Mouse (Mus musculus): ENCODE data around the gene Exoc5. TPM values are rescaled to one million over a fixed set of nuclear protein-coding genes. Genes with fewer than 3 reads are reported as not detected.
A peak's percentile ranks its signal among the peaks of the same experiment; 100 is the strongest.

Gene Exoc5
- total RNA-seq, 1 experiment from 2014 or later = 36.4 TPM

DNA sequence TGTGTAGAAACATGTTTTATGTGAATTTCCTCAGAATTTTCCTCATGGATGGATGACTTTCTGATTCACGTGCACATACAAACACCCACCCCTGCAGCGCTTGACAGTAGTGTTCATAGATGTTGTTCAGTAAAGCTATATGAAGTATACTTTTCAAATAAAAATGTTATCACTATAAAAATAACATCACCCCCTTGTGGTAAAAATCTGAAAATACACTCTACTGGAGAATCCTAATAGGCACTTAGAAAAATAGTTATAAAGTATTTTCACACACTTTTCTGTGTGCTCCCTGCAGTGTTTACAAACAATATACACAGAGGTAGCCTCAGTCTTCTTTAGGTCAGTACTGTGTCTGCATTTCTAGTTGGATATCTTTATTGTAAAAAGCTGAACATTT lies 58.5 kb downstream of the Exoc5 start:
- DNase-seq = no peak

DNA sequence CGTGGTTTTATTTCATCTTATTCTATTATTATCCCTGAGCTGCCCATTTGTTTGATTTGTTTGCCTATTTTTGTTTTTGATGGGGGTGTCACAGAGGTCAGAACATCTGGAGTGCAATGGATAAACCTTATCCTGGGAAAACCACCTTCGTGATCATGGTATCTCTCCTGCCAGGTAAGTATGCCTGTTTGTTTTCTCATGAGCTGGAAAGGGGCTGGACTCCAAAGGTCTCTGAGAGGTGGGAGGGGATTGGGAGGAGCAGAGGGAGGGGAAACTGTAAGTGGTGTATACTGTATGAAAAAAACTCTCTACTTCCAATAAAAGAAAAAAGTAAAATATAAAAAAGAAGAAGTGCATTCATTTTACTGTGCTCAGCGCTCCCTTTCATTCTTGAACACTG lies 64.8 kb downstream of the Exoc5 start:
- DNase-seq = no peak

DNA sequence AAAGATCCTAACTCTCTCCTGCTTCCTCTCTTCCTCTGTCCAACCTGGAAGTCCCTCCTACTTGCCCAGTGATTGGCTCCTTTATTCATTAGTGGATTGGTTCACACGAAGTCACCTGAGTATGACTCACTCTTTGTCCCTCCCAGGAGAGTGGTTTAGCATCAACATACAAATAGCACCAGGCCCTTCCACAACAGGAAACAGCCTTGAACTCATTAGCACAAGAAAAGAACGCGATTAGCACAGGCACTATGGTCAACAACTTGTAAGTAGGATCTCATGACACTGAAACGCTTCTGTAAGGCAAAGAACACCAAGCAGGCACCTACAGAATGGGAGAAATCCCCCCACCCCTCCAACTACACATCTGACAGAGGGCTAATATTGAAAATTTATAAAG lies 67.7 kb downstream of the Exoc5 start:
- DNase-seq = no peak

DNA sequence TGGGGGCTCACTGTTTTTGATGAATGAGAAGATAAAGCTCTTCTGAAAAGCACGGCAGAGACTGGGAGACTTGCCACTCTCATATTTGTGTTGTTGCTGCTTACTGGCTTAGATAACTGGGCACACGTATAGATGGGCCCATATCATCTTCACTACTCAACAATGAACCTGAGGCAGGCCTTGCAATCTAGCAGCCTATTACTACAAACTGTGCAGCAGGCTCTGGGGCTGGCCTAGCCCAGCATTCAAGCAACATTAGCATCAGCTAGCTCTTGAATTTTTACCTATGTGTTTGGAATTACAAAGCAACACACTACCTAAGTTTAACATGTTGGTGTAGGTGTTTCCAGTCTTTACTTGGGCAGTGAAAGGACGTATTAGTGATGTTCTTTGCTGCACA lies 72.6 kb downstream of the Exoc5 start:
- DNase-seq = no peak

DNA sequence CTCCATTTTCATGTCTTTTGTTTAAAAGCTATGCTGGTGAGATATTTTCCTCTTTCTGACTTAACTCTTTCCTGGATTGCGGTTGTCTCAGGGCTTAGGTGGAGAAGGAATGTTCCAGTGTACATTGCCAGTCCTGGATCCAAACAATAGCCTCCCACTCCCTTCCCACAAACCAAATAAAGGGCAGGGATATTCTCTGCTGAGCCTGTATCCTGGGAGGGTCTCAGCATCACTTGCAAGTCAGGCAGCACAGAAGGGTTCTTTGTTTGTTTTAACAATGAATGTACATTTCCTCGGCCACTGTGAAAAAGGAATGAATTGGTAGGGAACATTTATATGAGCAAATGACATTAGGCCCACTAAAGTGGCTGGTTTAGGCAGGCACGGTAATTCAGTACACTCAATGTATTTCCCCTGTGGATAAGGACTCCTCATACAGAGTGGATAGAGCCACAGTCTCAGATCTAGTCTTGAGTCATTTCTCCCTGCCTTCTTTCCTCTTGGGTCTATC lies 74.3 kb downstream of the Exoc5 start:
- no peak for DNase-seq

DNA sequence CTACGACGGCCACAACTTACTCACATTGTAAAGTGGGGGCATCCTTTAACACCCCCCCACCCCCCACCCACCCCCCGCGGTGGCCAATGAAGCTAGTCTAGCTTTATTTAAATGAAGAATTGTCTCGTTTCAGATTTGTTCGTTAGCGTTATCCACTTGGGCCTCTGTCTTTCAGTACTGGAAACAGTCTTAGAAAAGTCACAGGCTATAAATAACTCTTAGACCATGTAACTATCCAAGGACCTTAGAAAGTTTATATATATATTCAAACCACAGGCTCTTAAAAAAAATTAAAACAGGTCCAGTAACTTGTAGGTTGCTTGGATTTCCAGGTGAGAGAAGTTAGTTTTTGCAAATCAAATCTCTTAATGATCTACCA lies 75.3 kb downstream of the Exoc5 start:
- no peak for DNase-seq

DNA sequence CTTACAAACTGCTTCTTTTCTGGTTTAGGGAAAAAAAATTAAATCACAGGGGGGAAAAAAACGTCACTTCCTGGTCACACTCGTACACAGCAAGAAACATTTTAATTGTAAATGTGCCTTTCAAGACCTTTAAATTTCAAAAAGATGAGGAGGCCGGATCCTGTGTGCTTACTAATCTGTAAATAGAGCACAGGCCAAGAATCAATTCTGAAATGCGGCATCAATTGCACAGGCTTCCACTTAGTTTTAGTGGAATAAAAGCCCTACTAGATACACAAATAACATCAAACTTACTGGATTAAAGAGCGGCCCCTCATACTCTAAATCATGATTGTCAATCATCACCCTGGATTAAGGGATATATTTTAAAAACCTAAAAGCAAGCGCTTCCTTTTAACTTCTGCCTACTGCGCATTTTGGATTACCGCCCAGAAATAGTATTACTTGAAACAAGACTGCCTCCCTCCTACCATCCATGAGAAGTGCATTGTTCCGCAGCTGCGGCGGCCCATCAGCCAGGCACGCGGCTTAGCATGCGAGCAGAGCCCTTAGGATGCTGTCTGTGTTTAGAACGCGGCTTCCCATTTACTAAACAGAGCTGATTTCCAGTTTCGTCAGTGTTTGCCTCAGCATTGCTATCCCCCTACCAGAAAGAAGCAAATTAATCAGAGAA lies 75.8 kb downstream of the Exoc5 start:
- peak; percentile 33 for DNase-seq

DNA sequence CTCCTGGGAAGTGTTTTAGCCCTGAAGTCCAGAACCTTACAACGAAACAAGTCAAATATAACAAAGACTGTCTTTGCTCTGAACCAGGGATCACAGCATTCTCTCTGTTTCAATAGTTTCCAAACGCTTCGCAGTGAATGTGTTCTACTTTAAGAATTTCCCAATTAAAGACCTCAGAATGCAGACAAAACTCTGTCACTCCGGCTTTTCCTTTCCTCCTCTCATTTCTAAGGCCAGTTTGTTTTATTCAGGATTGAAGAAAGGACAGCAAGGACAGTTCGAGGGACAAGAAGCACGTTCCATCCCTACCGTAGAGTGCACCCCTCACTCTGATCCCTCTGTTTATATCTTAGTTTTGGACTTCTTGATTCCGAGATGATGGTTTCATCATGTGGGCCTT lies 76.6 kb downstream of the Exoc5 start:
- no peak for DNase-seq

DNA sequence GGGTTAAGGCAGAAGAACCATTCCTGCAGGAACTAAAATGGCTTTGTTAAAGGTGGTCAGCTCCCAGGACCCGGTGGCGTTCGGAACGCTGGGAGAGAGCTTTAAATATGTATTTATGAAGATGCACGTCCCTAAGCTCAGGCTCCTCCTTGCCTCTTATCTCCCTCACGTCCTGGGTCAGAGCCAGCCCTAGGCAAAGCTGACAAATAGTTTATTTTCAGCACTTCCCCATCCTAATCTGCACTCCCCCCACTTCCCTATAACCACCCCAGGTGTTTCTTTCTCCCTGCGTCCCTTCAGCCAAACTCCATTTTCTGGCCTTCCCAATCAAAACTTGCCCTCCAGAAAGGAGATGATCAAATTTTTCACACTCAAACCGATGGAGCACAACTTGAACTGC lies 80.2 kb downstream of the Exoc5 start:
- DNase-seq = no peak

DNA sequence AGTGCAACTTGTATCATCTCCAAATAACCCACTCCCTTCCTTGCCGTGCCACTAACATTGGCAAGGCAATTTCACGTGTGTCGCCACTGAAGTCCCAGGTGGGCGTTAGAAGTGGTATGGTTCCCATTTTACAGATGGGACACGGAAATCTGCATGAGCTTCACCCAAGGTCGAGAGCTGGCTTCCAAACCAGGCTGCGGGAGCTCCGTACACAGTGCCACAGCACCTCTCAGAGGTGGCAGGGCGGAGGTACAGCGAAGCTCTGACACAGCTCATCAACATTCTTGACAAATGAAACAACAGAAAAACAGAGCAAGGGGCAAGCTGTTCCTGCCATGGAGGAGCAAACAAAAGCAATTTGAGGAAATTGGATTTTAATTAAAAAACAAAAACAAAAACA lies 80.8 kb downstream of the Exoc5 start:
- peak; percentile 12 for DNase-seq

DNA sequence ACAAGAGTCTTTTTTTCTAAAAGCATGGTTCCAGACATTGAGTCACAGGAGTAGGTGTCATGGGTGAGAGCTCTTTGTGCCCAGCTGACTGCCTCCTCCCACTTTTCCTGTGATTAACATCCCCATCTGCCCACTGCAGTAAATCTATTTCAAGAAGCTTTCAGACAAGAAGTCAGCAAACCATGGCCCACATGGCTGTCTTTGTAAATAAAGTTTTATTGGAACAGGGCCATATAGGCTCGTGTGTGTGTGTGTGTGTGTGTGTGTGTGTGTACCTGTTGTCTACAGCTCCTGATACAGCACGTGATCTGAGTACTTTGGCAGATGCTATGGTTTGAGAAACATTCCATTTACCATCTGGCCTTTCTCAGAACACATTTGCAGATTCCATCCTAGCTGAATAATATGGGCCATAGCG lies 87.5 kb downstream of the Exoc5 start:
- no peak for DNase-seq

DNA sequence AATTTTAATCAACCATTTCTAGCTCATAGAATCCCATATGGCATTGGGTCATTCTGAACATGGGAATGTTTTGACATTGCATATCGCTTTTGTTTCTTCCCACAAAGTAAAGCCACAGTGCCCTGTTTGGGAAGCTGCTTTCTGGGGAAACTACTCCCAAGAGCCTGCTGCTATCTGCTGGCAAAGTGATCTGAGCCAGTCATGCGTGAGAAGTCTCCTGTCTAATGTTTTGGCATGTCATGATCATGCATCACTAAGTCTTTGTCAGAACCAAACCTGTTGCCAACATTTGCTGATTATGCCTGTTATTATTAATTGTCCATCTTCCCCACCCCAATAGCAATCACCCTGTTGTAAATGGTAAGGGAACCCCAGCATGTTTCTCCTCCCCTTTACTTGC lies 94.9 kb downstream of the Exoc5 start:
- no peak for DNase-seq

DNA sequence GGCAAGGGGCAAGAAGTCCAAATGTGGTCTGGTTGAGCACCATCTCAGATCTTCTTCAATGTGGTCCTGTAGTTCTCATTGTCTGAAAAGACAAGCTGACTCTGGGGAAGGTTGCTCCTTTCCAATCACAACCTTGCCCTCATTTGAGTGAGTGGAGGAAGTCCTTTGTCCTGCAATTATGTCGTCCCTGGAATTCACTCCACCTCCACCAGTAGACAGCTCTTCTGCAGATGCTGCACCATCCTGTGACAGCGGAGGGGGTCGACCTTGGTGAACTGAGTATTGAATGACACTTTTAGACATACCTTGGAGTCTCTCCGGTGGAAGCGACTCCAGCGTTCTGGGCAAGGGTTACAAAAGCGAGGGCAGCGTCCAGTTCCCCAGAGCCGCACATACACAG lies 97.8 kb downstream of the Exoc5 start:
- no peak for DNase-seq

Other genes starting within 250 kb of the Exoc5 start
- 26.8 and 27.2 TPM in 2 replicates for gene Ap5m1, start 556 bp downstream of the Exoc5 start, total RNA-seq (2021)
- gene Naa30, start 105.6 kb upstream of the Exoc5 start, total RNA-seq (2021) = 29.1 and 32.0 TPM in 2 replicates
- not detected in 2 replicates for gene ccdc198, start 178.8 kb upstream of the Exoc5 start, total RNA-seq (2021)

All from adrenal gland, postnatal 25 days (tissue).